Mouse (Mus musculus) T-helper 2 cell (primary cell): ENCODE data around the gene Vamp9.

Experiments used
- in situ Hi-C: fragments of 300-600 bp; cut with MboI, MseI; formaldehyde crosslinking; loops from one replicate; pipeline ENCODE4 v1.15.1; 2025; ENCODE audit warnings: high pct_unique_total_duplicates

The Vamp9 gene

DNA sequence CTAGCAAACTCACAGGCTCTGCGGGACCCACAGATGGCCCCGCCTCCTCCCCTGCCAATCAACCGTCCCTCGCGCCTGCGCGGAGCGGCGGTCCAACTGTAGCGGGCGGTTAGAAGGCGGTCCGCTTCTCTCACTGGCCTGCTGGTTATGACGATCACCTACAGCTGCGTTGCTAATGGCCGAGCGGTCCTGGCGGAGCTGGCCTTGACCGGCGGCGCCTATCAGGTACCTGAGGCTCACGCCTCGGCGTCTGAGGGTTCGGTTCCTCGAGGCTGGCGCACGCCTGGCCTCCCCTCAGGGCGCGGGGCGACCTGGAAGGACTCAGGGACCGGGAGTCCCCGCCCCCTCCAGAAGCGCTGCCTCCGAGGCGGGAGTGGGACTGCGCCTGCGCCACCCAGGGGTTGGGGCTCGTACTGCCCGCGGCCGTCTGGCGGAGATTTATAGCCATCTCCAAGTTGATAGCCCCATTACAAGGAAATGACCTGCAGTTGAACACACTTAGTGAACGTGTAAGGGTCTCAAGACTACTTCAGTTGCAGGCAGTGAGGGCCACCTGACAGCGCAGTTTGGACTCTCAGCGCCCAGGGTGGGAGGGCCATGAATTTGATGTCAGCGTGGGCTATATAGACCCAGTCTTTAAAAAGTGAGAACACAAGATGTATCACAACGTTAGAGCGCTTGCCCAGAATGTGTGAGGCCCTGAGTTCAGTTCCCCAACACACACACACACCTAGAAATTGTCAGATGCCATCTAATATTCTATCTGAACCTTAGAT lies at the start of gene Vamp9:
Vamp9 (plus strand) TSS at position 74 of the 776 bp plus-strand sequence.
- in situ Hi-C loops, result no loop called here

DNA sequence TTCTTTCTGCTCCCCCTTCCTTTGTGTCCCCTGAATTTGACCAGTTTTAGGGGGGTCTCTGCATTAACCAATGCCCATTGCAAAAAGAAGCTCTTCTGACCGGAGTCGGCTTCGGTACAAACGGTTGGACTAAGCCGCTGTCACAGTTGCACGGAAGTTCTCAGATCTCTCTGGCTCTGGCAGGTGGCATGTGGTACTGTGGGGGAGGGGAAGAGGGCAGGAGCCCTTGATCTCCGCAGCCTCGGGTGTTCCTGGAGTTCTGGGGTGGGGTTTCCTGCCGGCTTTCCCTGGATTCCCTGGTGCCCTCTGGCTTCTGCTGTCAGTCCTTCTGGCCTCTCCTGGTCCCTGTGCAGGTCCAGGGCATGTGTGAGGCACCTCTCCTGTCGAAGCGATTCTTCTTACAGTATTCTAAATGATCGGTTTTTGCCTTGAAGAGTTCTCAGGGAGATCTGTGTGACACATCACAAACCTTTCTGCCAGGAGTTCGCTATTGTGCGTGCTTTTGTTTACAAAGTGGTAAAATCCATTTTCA lies 48.9 kb upstream of the Vamp9 start:
- in situ Hi-C loops, result no loop called here

DNA sequence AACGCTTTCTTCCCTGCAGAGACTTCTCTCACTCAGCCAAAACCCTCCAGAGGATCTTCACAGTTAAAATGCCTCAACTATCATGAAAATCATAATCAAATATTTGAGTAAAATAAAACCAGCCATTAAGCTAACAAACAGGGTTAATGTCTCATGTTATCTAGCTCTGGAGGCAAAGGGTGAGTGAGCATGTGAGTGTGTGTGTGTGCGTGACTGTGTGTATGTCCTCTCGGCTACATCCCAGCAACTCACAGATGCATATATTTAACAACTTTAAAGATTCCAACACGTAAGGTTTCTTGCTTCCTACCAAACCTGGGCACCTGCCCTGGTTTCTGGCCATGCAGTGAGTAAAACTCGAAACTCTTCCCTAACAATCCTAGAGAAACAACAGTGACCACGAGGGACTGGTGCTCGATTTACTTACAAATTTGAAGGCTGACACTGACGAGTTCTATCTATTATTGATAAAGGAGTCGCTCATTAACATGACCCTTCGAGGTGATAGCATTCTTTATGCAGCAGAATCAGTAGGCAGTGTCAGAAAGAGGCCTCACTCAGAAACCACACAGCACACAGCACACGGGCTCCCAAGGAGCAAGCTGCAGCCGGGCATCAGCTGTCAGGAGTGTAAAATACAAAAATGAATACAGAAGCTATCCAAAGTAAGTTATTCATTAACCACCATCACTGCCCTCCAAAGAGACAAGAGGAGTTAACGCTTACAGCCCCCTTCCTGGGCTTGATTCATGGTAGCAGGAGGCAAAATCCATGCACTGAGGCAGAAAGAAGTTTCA lies 46.2 kb upstream of the Vamp9 start:
- in situ Hi-C loops, result no loop called here

DNA sequence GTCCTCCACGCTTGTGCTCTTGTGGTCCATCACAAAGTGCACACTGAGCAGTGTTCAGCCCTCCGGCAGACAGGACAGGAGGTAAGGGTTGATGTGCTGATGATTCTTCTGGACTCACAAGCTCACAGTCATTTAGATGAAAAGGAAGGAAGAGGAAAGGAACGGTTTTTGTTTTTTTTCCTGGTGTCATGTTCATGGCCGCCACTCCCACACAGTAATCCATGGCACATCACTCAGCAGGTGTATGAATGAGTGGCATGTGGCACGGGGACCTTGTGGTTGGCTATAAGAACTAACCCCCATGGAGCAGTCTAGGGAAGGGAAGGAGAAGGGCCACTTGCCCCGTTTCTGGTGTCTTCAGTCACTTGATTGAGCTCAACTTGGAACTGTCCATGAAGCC lies 44.2 kb upstream of the Vamp9 start:
- in situ Hi-C loops, result no loop called here

DNA sequence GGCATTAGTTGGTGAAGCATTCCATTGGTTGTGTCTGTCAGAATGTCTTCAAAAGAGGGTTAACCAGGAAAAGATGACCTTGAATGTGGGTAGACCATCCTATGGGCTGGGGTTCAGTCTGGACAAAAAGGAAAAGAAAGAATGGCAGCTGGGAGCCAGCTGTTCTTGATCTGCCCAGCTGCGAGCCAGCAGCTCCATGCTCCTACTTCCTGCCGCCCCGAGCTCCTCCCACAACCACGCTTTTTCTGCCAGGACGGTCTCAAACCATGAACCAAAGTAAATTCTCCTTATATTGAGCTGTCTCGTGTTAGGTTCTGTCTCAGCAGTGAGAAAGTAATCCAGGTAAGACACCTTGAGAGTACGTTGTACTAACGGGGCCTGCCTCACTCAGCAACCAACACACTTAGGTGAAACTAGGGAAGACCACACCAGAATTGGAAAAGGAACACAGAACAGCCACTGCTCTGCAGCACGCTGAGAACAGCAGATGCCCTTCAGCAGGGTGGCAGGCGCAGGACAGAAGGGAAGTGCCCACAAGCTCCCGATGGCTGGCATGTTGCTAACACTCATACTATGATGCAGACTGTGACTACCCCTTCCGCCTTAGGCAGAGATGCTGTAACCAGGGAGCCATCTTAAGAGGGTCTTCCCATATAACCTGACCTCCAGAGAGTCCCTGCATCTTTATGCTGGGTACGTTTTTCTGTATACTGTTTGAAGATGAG lies 42.2 kb upstream of the Vamp9 start:
- in situ Hi-C loops, result no loop called here

DNA sequence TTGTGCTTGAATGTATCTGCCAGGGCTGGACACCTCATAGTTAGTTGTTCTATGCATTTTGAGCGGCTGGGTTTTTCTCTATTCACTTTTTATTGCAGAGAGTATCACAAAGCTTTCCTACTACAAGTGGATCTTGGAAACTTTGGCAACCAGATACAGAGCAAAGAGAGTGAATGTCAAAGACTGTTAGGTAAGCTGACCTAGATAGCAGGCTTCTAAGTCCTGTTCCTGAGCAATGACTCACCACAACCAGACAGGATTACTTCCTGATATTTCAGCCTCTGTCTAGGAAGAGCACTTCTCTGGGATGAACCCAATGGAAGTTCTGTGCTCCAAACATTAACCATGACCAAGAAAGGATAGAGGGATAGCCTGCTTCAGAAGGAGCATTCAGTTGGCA lies 40.3 kb upstream of the Vamp9 start:
- in situ Hi-C loops, result no loop called here

DNA sequence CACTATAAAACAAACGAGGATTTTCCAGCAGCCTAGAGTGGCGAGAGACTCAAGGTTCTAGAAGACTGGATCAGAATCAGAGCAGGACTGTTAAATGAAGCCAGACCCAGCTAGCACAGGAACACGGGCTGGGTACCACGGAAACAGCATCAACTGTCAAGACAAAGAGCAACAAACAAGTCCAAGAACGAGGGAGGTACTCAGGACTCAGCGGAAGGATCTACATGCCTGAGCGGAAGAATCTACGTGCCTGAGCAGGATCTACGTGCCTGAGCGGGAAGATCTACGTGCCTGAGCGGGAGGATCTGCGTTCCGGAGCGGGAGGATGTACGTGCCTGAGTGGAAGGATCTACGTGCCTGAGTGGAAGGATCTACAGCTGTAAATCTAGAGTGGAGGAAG lies 37.8 kb upstream of the Vamp9 start:
- in situ Hi-C loops, result no loop called here

DNA sequence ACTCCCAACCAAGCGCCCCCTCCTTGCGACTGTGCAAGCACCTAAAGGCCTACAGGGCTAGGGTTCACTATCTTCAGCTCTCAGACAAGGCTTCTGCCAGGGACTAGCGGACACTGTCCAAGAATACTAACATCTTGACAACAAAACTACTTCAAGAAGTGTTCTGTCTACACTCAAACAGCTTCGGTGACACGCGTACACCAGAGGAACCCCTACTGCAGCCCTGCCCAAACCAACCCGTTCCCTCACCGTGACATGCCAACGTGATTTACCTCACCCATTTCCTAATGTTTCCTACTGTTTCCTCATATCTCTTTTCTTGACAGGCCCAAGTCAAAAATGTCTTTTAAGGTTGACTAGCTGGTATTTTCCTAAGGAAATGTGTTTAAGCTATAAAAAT lies 37.1 kb upstream of the Vamp9 start:
- in situ Hi-C loops, result no loop called here

DNA sequence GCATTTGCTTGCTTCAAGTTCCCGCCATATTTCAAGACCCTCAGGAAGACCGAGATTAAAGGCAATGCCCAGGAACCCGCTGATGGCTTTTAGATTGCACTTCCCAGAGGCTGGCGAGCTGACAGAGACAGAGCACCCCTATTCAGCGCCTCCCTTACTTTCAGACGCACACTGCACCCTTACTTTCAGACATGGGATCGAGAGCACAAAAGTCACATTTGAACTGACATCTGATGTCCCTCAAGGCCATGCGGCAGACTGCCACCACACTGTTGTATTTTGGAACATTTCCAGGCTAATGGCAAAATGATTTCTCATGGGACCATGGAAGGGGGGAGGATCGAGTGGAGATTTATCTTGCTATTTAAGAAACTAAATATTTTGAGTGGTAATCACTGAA lies 28.5 kb upstream of the Vamp9 start:
- in situ Hi-C loops, result loop anchor here (25.0 kb wide), 1 partner anchor 640 kb away; no protein-coding TSS in a partner anchor

DNA sequence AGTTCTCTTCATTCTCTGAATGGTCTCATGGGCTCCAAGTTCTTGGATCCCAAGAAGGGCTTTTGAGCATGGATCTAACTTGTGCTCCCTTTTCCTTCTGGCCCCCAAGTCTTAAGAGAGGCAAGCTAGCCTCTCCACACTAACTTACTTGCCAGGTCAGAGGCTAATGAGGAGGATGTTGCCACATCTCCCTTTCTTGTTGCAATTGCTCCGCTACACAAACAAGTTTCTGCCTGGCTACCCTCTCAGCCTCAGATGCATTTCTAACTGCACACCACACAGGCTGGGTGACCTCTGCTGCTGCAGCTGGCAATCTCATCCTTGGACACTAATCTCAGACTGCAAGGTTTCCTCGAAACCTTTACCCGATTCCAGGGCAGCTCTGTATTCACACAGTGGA lies 23.6 kb upstream of the Vamp9 start:
- in situ Hi-C loops, result loop anchor here (25.0 kb wide), 1 partner anchor 645 kb away; no protein-coding TSS in a partner anchor

DNA sequence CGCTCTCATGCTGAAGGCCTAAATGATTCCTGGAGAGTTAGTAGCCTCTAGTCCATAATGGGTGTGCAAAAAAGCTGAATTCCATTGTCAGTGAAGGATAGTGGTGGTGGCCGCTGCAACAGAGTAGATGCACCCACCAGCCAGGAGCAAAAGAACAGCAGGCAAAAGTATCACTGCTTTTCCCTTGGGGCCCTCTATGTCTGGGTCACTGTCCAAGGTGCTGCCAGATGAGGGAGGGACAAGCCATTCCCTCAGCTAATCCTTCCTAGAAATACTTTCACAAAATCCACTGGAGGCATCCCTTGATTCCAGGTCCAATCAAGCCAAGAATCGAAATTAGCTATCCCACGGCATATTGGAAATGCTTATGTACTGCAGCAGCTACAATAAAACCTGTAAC lies 22.0 kb upstream of the Vamp9 start:
- in situ Hi-C loops, result loop anchor here (25.0 kb wide), 1 partner anchor 647 kb away; no protein-coding TSS in a partner anchor

DNA sequence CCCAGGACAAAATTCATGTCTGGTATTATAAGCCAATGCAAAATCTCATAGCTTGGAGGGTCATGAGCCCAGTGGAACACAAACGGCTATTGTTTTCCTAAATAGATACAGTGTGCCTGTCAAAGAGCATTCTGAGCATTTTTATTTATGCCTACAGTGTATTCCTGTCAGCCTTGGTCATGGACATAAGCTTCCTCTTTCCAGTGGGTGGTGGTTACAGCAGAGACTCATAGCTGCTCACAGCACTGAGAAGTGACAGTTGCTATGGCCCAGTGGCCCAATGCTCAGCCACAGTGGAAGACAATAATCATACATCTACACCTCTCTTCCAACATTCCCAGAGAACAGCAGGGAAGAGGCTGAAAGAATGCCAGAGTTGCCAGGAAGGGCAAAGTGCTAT lies 18.9 kb upstream of the Vamp9 start:
- in situ Hi-C loops, result loop anchor here (25.0 kb wide), 1 partner anchor 650 kb away; no protein-coding TSS in a partner anchor

DNA sequence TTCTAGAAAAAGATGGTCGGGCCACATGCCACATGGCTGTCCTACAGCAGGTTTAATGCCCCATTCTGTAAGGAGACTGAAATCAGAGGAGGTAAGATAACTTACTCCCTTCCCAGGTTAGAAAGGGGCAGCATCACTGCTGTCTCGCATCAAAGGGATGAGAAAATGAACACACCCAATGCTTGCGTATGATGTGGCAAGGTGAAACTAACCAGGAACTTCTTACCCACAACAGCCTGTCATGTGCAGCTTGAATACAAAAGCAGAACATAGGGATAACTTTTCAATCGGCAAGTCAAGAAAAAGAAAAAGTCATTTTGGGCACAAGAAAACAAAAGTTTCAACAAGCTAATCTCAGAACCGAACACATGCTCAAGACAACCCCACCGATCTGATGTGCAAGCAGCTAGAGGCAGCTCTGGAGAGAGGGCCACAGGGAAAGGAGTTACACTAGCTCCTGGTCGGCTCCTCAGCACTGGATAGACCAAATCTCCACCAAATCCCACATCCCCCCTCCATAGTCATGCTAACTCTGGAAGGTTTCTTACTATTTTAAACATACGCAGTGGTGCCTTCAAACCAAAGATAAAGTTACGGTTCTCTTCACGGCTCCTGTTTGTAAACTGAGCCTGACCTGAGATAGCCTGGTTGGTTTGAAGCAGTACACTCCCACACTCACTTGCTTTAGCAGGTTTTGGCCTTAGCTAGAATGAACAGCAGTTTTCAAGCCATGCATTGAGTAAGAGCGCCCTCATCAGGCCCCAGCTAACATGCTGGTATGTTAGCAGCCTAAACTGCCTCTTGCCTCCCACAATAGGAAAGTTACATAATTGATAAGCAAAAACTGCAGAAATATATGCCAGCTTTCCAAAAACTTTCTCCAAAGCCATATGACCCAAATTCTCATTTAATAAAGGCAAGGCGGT lies 14.3 kb upstream of the Vamp9 start:
- in situ Hi-C loops, result loop anchor here (25.0 kb wide), 1 partner anchor 654 kb away; no protein-coding TSS in a partner anchor

DNA sequence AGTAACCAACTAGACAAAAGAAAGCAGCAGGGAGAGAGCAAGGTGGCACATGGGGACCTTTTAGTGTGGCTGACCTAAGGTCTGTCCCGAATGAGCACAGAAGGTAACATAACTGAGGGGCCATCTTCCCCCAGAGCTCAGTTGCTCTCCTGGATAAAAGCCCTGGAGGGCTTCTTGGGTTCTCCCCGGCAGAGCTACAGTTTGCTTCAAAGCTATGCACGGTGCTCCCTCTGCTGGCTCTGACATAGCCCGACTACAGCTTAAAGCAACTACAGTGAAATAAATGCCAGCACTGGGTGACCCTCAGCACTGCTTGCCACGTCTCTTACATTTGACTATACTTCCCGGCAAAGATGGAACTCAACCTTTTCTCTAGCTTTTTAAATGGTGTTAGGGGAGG lies 6.0 kb upstream of the Vamp9 start:
- in situ Hi-C loops, result no loop called here

DNA sequence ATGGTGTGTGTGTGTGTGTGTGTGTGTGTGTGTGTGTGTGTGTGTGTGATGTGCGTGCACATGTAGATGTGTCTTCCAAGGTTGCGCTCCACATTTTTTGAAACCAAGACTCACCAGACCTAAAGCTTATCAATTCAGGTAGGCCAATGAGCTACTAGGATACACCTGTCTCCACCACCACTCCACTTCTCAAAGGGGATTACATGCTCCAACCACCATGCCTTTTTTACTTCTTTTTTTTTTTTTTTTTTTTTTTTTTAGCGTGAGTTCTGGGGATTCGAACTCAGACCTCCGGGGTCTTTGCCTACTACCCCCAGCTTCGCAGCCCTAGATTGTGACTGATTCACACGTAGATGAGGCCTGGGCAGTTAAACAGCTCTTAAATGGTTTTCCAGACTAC lies 323 bp upstream of the Vamp9 start:
- in situ Hi-C loops, result no loop called here

DNA sequence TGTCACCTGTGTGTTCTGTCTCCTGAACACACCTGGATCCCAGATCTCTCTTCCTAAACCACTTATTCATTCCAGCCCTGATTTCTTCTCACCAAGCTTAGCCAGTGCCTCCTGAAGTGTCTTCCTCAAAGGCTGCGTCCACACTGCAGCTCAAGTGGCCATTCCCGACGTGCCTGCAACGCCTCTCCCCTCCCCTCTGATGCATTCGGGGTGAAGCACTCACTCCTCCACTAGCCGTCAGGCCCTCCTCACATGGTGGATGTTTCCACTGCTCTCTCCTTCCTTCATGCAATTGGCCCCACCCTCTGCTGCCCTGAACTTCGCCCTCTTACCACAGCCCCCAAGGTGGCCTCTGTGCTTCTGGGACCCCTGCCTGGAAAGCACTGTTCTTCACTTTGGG lies 9.4 kb downstream of the Vamp9 start:
- in situ Hi-C loops, result no loop called here

DNA sequence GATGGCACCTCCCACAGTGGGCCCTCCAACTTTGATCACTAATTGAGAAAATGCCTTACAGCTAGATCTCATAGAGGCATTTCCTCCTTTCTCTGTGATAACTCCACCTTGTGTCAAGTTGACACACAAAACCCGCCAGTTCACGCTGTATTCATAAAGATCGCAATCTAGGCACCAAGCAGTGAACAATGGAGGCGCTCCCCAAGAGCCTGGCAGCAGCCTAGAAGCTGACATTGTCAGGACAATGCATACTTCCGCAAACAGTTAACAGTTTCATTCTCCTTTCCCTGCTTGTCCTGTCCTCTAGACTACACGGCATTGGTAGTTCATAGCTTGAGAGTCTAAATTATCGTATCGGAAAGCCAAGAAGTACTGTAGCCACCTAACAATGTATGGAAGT lies 16.0 kb downstream of the Vamp9 start:
- in situ Hi-C loops, result no loop called here

DNA sequence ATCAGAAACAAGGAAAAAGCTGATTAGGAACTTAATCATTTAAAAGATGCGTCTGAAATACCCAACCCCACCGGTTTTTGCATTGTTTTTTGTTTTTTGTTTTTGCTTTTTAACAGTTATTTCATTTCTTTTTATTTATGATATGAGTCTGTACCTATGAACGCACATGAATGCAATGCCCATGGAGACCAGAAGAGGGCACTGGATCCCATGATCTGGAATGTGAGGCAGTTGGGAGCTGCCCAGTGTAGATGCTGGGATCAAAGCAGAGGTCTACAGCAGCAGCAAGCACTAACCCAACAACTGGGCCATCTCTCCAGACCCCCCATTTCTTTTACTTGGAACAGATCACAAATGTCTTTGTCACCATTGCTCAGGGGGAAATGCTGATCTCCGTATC lies 21.9 kb downstream of the Vamp9 start:
- in situ Hi-C loops, result no loop called here

DNA sequence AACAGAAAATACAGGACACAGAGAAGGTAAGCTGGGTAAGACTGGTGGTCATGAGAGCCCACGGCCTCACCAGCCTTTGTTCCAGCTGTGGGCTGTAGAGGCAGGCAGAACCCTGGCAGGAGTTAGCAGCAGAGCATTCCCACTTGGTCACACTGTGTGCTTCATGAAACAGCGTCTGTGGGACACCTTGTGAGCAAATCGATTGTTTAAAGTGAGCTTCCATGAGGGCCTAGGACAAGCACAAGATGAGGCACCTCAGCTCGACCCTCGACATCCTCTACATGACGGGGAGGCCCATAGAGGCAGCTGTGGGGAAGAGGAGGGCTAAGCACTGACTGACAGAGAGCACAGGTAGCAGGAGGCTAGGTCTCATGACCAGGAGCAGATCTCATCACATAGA lies 25.9 kb downstream of the Vamp9 start:
- in situ Hi-C loops, result no loop called here

DNA sequence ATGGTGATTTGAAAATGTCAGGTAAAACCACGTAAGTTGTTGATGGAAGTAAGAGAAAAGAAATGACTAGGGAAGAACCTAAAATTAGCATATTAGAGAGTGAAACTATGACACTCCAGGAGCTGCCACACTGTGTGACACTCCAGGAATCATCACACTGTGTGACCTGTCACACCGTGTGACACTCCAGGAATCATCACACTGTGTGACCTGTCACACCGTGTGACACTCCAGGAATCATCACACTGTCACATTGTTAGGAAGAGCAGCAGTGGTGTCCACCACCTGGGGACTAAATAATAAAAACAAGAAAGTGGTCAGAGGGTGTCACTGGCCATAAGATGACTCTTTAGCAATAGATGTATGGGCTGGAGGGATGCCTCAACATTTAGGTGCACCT lies 33.4 kb downstream of the Vamp9 start:
- in situ Hi-C loops, result no loop called here

DNA sequence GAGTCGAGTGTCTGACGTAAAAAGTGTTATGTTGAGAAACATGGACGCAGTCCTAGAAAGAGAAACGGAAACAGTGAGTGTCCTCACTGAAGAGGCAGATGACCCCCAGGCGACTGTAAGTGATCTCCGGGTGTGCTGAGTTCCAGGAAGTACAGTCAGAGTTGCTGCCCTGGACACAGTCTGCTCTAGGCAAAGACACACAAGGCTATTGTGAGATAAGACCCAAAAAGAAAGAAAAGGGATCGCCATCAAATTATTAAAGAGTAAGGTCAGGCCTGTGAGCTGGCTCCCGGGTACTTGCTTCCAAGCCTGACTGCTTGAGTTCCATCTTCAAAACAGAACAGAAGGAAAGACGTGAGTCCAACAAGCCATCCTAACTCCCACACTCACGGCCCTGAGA lies 35.2 kb downstream of the Vamp9 start:
- in situ Hi-C loops, result no loop called here
